Mouse (Mus musculus) testis, postnatal 14 days (tissue): ENCODE measurements around the gene Rgl1.

ENCODE experiments used
- DNase-seq: peaks from one replicate; pipeline ENCODE4 v3.0.0; 2021; ENCODE audit warnings: low spot score

Gene Rgl1

GRCm38 (mm10) chr1:152714405-152714804 lies 51.7 kb downstream of the Rgl1 start:
- no peak for DNase-seq

- no peak for DNase-seq
Measured at GRCm38 (mm10) chr1:152713924-152714323, 52.2 kb downstream of the Rgl1 start.

- DNase-seq, result no peak
Measured at GRCm38 (mm10) chr1:152711037-152711436, 55.1 kb downstream of the Rgl1 start.

GRCm38 (mm10) chr1:152707560-152707959 lies 58.6 kb downstream of the Rgl1 start:
- no peak for DNase-seq

GRCm38 (mm10) chr1:152703941-152704340 lies 62.2 kb downstream of the Rgl1 start:
- DNase-seq, result no peak

- peak; percentile 65 for DNase-seq
Measured at GRCm38 (mm10) chr1:152702920-152703319, 63.2 kb downstream of the Rgl1 start.

- DNase-seq, result no peak
Measured at GRCm38 (mm10) chr1:152701066-152701465, 65.1 kb downstream of the Rgl1 start.

- DNase-seq, result no peak
Measured at GRCm38 (mm10) chr1:152697341-152697740, 68.8 kb downstream of the Rgl1 start.

GRCm38 (mm10) chr1:152695491-152695890 lies 70.7 kb downstream of the Rgl1 start:
- no peak for DNase-seq

GRCm38 (mm10) chr1:152689968-152690367 lies 76.2 kb downstream of the Rgl1 start:
- DNase-seq, result no peak

GRCm38 (mm10) chr1:152687733-152688181 lies 78.4 kb downstream of the Rgl1 start:
- no peak for DNase-seq

GRCm38 (mm10) chr1:152687099-152687730 lies 78.9 kb downstream of the Rgl1 start:
- DNase-seq, result peak; percentile 19

GRCm38 (mm10) chr1:152685531-152685930 lies 80.6 kb downstream of the Rgl1 start:
- DNase-seq, result no peak

- peak; percentile 16 for DNase-seq
Measured at GRCm38 (mm10) chr1:152682368-152683194, 83.6 kb downstream of the Rgl1 start.

- peak; percentile 70 for DNase-seq
Measured at GRCm38 (mm10) chr1:152681676-152682367, 84.3 kb downstream of the Rgl1 start.

GRCm38 (mm10) chr1:152681116-152681515 lies 85.0 kb downstream of the Rgl1 start:
- no peak for DNase-seq

- no peak for DNase-seq
Measured at GRCm38 (mm10) chr1:152678451-152678850, 87.7 kb downstream of the Rgl1 start.

- no peak for DNase-seq
Measured at GRCm38 (mm10) chr1:152677482-152678211, 88.5 kb downstream of the Rgl1 start.

GRCm38 (mm10) chr1:152669446-152670180 lies 96.5 kb downstream of the Rgl1 start:
- DNase-seq, result no peak

- no peak for DNase-seq
Measured at GRCm38 (mm10) chr1:152660436-152660835, 105.7 kb downstream of the Rgl1 start.

- no peak for DNase-seq
Measured at GRCm38 (mm10) chr1:152659961-152660360, 106.2 kb downstream of the Rgl1 start.
